Comparison of ENCODE assay signal across 9 mouse cellular contexts in genomic region chr2:11113191-11113590, GRCm38 (mm10). TPM values are rescaled to one million over a fixed set of nuclear protein-coding genes. Genes with fewer than 3 reads are reported as not detected.
DNase-seq lines count a peak whose midpoint lies in the region; ATAC-seq lines count a peak whose summit lies in the region.
"Had no signal": no experiment of that assay in that cellular context is flagged by ENCODE, and none has a peak within 500 bp of the region (broad histone marks: within the 10 kb centered on the region; RNA-seq: fewer than 3 reads in every experiment).

No protein-coding gene starts in this region.

- ATAC-seq in heart, embryonic 11.5 days (replicated peaks; ENCODE audit: insufficient number of reproducible peaks, low FRiP score, low TSS enrichment), result no peak
- 0 out of 2 replicates have a peak, but pooled peaks have one; percentile 53 for ATAC-seq in monocyte, adult 5-6 weeks (replicated peaks; ENCODE audit: insufficient number of reproducible peaks, low FRiP score, low TSS enrichment, poor library complexity, severe bottlenecking)

- no peak overlapping the region for H3K27ac ChIP-seq in heart, embryonic 11.5 days (ENCODE audit: low read depth, low read length)
- no peak overlapping the region for H3K27ac ChIP-seq in embryonic facial prominence, embryonic 10.5 days (replicated peaks)
- H3K27ac ChIP-seq: limb, embryonic 12.5 days had no signal

- H3K4me3 ChIP-seq in heart, embryonic 11.5 days (ENCODE audit: low read depth, low read length), result no peak overlapping the region
- H3K4me3 ChIP-seq in embryonic facial prominence, embryonic 10.5 days, result no peak overlapping the region
- H3K4me3 ChIP-seq: limb, embryonic 12.5 days had no signal

- H3K4me2 ChIP-seq in heart, embryonic 11.5 days, result no peak overlapping the region
- H3K4me2 ChIP-seq: limb, embryonic 12.5 days had no signal

- 36% methylated on average over 8 of the region's 8 CpGs for WGBS in heart, embryonic 11.5 days (ENCODE audit: insufficient replicate concordance)
- 43% methylated on average over 8 of the region's 8 CpGs for WGBS in embryonic facial prominence, embryonic 10.5 days

- H3K9ac ChIP-seq in heart, embryonic 11.5 days (ENCODE audit: low read depth, low read length), result no peak overlapping the region
- H3K9ac ChIP-seq: limb, embryonic 12.5 days had no signal

- DNase-seq in heart, adult 18-20 months, result peak; percentile 25 to 69
- peak; percentile 56 for DNase-seq in Muller cell, postnatal 12 days (ENCODE audit: inconsistent ontology term)
- peak; percentile 28 for DNase-seq in embryonic facial prominence, embryonic 10.5 days (ENCODE audit: low spot score)
- DNase-seq in induced T-regulatory cell, adult 2 months (ENCODE audit: low read depth), result peak; percentile 93
- DNase-seq in left cerebral cortex, adult 8-10 months (ENCODE audit: low spot score in 2 of 2), result peak; percentile 5 to 13
- peak; percentile 79 for DNase-seq in thymus, postnatal 14 days

- no peaks in the 10 kb centered on the region for H3K4me1 ChIP-seq in heart, embryonic 11.5 days (ENCODE audit: control insufficient read depth, insufficient read depth, low read length)
- no peaks in the 10 kb centered on the region for H3K4me1 ChIP-seq in embryonic facial prominence, embryonic 10.5 days
- H3K4me1 ChIP-seq: limb, embryonic 12.5 days had no signal

- H3K9me3 ChIP-seq in heart, embryonic 11.5 days (replicated peaks; ENCODE audit: control insufficient read depth, low read length), result no peaks in the 10 kb centered on the region
- H3K9me3 ChIP-seq in embryonic facial prominence, embryonic 10.5 days, result no peaks in the 10 kb centered on the region
- H3K9me3 ChIP-seq: limb, embryonic 12.5 days had no signal

- no peaks in the 10 kb centered on the region for H3K36me3 ChIP-seq in heart, embryonic 11.5 days (ENCODE audit: control insufficient read depth, insufficient read depth, low read length)
- H3K36me3 ChIP-seq in embryonic facial prominence, embryonic 10.5 days (replicated peaks), result no peaks in the 10 kb centered on the region
- H3K36me3 ChIP-seq: limb, embryonic 12.5 days had no signal

- H3K27me3 ChIP-seq in heart, embryonic 11.5 days (ENCODE audit: control insufficient read depth, insufficient read depth, low read length), result no peaks in the 10 kb centered on the region
- no peaks in the 10 kb centered on the region for H3K27me3 ChIP-seq in embryonic facial prominence, embryonic 10.5 days (replicated peaks; ENCODE audit: low read depth, poor library complexity, severe bottlenecking)
- H3K27me3 ChIP-seq: limb, embryonic 12.5 days had no signal

RNA-seq across cellular contexts. Expression of gene Prkcq, which starts 58.7 kb away (rescaled TPM):
- 1 to 10 TPM; 3.7 to 5.6 TPM for total RNA-seq in heart, adult 18-20 months (2021)
- polyA plus RNA-seq in heart, embryonic 11.5 days (2014; fragmentation: Nextera tagmentation; extraction: Ambion mirVana), result 1.7 and 2.3 TPM in 2 replicates
- polyA plus RNA-seq in embryonic facial prominence, embryonic 10.5 days (2016; fragmentation: Nextera tagmentation; extraction: Ambion mirVana), result 1.6 and 1.9 TPM in 2 replicates
- 10 to 100 TPM in 1 of 4 experiments, 1 to 10 TPM in 3; 8.2 to 11.4 (median 9.3) TPM for total RNA-seq in left cerebral cortex, adult 8-10 months (2022)
- 32.2 to 112 TPM (median 35.0 TPM) in 3 replicates for total RNA-seq in monocyte, adult 5-6 weeks (2017)

Comparison
In these comparisons a context has a peak if more than half of its experiments do, and no peak if none do; other contexts are left out.
1. DNase-seq: peak in every context shown above with its lines; median percentile 93 in induced T-regulatory cell, adult 2 months; 79 in thymus, postnatal 14 days; 56 in Muller cell, postnatal 12 days; 47 in heart, adult 18-20 months; 28 in embryonic facial prominence, embryonic 10.5 days; 9 in left cerebral cortex, adult 8-10 months.